Mouse (Mus musculus) myocyte (in vitro differentiated cells): ENCODE data around the gene Fus. TPM values are rescaled to one million over a fixed set of nuclear protein-coding genes. Genes with fewer than 3 reads are reported as not detected.
A peak's percentile ranks its signal among the peaks of the same experiment; 100 is the strongest.

ENCODE experiments used
- H3K27me3 ChIP-seq: one replicate; pipeline ENCODE4 v1.6.1; 2011; ENCODE audit not compliant: control insufficient read depth, insufficient read depth, insufficient read length
- H3K36me3 ChIP-seq: one replicate; pipeline ENCODE4 v1.6.1; 2011; ENCODE audit not compliant: control insufficient read depth, insufficient read depth
- H3K4me2 ChIP-seq: one replicate; pipeline ENCODE4 v1.6.1; 2011; ENCODE audit warnings: low read depth, control low read depth
- H3K4me3 ChIP-seq: one replicate; pipeline ENCODE4 v1.5.1; 2011; ENCODE audit warnings: mild to moderate bottlenecking, control low read depth, moderate library complexity
- H3K79me2 ChIP-seq: one replicate; pipeline ENCODE4 v1.6.1; 2011; ENCODE audit not compliant: control insufficient read depth, insufficient read depth
- H3ac ChIP-seq: one replicate; pipeline ENCODE4 v1.6.1; 2011; ENCODE audit not compliant: control insufficient read depth, insufficient read length
- CEBPB ChIP-seq: IDR thresholded peaks from 2 replicates; pipeline ENCODE4 v1.6.1; 2011; ENCODE audit warnings: mild to moderate bottlenecking, moderate library complexity; ENCODE audit not compliant: poor library complexity, insufficient read depth, severe bottlenecking
- E2F4 ChIP-seq: IDR thresholded peaks from one replicate; pipeline ENCODE4 v1.6.1; 2011; ENCODE audit warnings: mild to moderate bottlenecking, control low read depth, moderate library complexity; ENCODE audit not compliant: insufficient read depth
- MAX ChIP-seq: IDR thresholded peaks from one replicate; pipeline ENCODE4 v1.6.1; 2011; ENCODE audit warnings: low read depth, mild to moderate bottlenecking, control low read depth
- MYOD1 ChIP-seq, 3 experiments: IDR thresholded peaks; one replicate each; pipeline ENCODE4 v1.6.1; 2011; ENCODE audit warnings: control low read depth in 2 of 3, low read depth in 2 of 3, mild to moderate bottlenecking in 2 of 3, moderate library complexity in 1 of 3; ENCODE audit not compliant: insufficient read length in 2 of 3, control insufficient read depth in 1 of 3
- MYOG ChIP-seq, 3 experiments: IDR thresholded peaks; one replicate each; pipeline ENCODE4 v1.6.1; 2011; ENCODE audit warnings: control low read depth in 2 of 3, low read depth in 2 of 3, mild to moderate bottlenecking in 2 of 3; ENCODE audit not compliant: insufficient read length in 2 of 3, control insufficient read depth in 1 of 3, insufficient read depth in 1 of 3
- POLR2A ChIP-seq: IDR thresholded peaks from one replicate; pipeline ENCODE4 v1.6.1; 2011; ENCODE audit warnings: low read depth, mild to moderate bottlenecking, control low read depth, moderate library complexity; ENCODE audit not compliant: insufficient read length
- POLR2AphosphoS2 ChIP-seq: IDR thresholded peaks from one replicate; pipeline ENCODE4 v1.6.1; 2011; ENCODE audit warnings: low read depth, control low read depth; ENCODE audit not compliant: insufficient read length
- REST ChIP-seq: IDR thresholded peaks from one replicate; pipeline ENCODE4 v1.6.1; 2011; ENCODE audit warnings: mild to moderate bottlenecking, control low read depth, moderate library complexity; ENCODE audit not compliant: insufficient read depth, insufficient read length
- SRF ChIP-seq: IDR thresholded peaks from one replicate; pipeline ENCODE4 v1.6.1; 2011; ENCODE audit warnings: low read depth; ENCODE audit not compliant: control insufficient read depth, insufficient read length
- TCF12 ChIP-seq: IDR thresholded peaks from one replicate; pipeline ENCODE4 v1.6.1; 2011; ENCODE audit warnings: mild to moderate bottlenecking, control low read depth; ENCODE audit not compliant: poor library complexity, insufficient read depth, severe bottlenecking
- TCF3 ChIP-seq: IDR thresholded peaks from one replicate; pipeline ENCODE4 v1.6.1; 2011; ENCODE audit warnings: low read depth, control low read depth; ENCODE audit not compliant: insufficient read length
- USF1 ChIP-seq: IDR thresholded peaks from one replicate; pipeline ENCODE4 v1.6.1; 2011; ENCODE audit warnings: low read depth, mild to moderate bottlenecking, control low read depth, moderate library complexity
- polyA plus RNA-seq: library from polyadenylated mRNA; unstranded; fragments of >200 nt; fragmentation: generic; extraction: Trizol; gene quantifications from one replicate; pipeline ENCODE4 v1.2.1, GENCODE M21; 2012; ENCODE audit warnings: missing spikeins

Fus gene
- polyA plus RNA-seq, result 231 TPM

DNA sequence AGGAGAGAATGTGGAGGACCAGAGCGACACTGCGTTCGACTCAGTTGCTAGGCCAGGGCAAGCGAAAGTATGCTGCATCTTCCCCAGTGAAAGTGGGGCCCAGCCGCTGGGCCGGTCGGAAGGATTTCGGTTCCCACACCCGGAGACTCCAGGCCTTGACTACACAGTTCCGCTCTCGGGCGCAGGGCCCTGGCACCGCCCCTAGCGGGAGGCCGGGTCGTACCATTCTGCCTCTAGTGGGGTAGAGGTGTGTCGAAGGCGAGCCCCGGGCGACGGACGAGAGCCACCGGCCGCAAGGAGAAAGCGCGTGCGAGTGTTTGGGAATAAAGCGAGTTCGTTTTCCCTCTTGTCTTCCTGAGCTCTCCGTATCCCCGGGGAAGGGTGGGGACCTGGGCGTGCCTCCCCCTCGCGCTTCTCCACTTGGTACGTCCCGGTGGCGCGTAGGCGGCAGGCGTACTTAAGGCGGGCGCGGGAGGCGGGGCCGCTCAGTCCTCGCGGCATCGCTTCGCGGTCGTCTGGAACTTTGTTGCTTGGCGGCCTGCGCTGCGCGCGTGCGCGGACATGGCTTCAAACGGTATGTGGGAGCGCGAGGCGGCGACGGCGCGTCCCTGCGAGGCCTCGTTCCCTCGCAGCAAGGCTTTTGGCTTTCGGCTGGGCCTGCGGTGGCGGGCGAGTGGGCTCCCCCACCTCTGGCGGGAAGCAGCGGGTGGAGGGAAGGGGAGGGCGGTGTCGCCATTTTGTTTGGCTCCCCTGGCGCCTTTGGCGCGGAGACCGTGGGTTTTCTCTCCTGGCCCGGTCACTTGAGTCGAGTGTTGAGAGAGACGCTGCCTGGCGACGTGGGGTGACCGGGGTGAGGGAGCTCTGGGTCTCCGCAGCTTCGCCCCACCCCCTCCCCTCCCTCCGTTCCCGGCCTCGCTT, at the start of gene Fus:
TSS of gene Fus (plus strand) at position 454 of the 918 bp plus-strand sequence.
- no peak for TF ChIP-seq CEBPB
- no peak for TF ChIP-seq MYOD1 (IDR thresholded peaks at IDR 0.05; ENCODE audit: control insufficient read depth in 1 of 3, insufficient read length in 2 of 3, low read depth in 2 of 3)
- no peak for TF ChIP-seq SRF
- peak; percentile 99 for TF ChIP-seq POLR2A
- TF ChIP-seq E2F4, result peak; percentile 6
- no peak for TF ChIP-seq MAX
- TF ChIP-seq MYOG (IDR thresholded peaks at IDR 0.05; ENCODE audit: control insufficient read depth in 1 of 3, insufficient read depth in 1 of 3, insufficient read length in 2 of 3, low read depth in 2 of 3), result peak in 1 of 3 experiments; percentile 32
- TF ChIP-seq REST, result no peak
- no peak for TF ChIP-seq USF1
- TF ChIP-seq TCF12, result no peak
- TF ChIP-seq TCF3, result peak; percentile 3
- peak; percentile 100 for TF ChIP-seq POLR2AphosphoS2
- Histone ChIP-seq H3K27me3 (no peaks in the 10 kb centered on the region), H3K4me3 (peak within 1 kb of the TSS; percentile 95), H3K79me2 (peaks cover 44% of the 10 kb centered on the region), H3K36me3 (peaks cover 22% of the 10 kb centered on the region), H3K4me2 (peak within 1 kb of the TSS; percentile 95), H3ac (peak within 1 kb of the TSS; percentile 89)

- Histone ChIP-seq H3K36me3 (peaks cover 24% of the 10 kb centered on the region), H3K27me3 (no peaks in the 10 kb centered on the region), H3K4me2 (no peak overlapping the region), H3K79me2 (peaks cover under 1% of the 10 kb centered on the region), H3K4me3 (no peak overlapping the region), H3ac (no peak overlapping the region)
- TF ChIP-seq MYOD1 (IDR thresholded peaks at IDR 0.05; ENCODE audit: control insufficient read depth in 1 of 3, insufficient read length in 2 of 3, low read depth in 2 of 3), result no peak
- TF ChIP-seq USF1, result no peak
- TF ChIP-seq SRF, result no peak
- no peak for TF ChIP-seq REST
- no peak for TF ChIP-seq TCF3
- no peak for TF ChIP-seq E2F4
- TF ChIP-seq CEBPB, result no peak
- TF ChIP-seq MYOG (IDR thresholded peaks at IDR 0.05; ENCODE audit: control insufficient read depth in 1 of 3, insufficient read depth in 1 of 3, insufficient read length in 2 of 3, low read depth in 2 of 3), result no peak
- no peak for TF ChIP-seq POLR2A
- TF ChIP-seq POLR2AphosphoS2, result no peak
- no peak for TF ChIP-seq TCF12
- no peak for TF ChIP-seq MAX
Measured at GRCm38 (mm10) chr7:127918203-127918602, 49.1 kb upstream of the Fus start.

DNA sequence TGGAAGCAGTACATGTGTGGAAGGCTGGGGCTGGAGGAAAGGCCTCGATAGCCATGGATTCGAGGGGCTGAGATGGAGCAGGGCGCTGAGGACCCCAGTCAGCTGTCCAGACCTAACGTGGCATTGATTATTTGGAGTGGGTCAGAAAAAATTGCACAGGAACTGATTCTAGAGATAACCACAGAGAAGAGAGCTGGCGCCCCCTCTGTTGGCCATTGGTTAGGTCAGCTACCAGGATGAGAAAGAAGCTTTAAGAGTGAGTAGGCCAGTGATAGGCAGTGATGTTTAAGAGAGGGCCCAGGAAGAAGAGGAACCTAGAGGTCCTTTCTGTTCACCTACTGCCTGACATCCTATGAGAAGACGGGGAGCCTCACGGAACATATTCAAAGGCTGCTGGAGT, 48.0 kb upstream of the Fus start:
- Histone ChIP-seq H3ac (no peak overlapping the region), H3K79me2 (no peaks in the 10 kb centered on the region), H3K27me3 (no peaks in the 10 kb centered on the region), H3K4me2 (no peak overlapping the region), H3K36me3 (peaks cover 24% of the 10 kb centered on the region), H3K4me3 (no peak overlapping the region)
- TF ChIP-seq USF1 (no peak), CEBPB (no peak), POLR2A (no peak), MAX (no peak), SRF (no peak), MYOG (IDR thresholded peaks at IDR 0.05; ENCODE audit: control insufficient read depth in 1 of 3, insufficient read depth in 1 of 3, insufficient read length in 2 of 3, low read depth in 2 of 3) (no peak), E2F4 (no peak), TCF3 (no peak)

DNA sequence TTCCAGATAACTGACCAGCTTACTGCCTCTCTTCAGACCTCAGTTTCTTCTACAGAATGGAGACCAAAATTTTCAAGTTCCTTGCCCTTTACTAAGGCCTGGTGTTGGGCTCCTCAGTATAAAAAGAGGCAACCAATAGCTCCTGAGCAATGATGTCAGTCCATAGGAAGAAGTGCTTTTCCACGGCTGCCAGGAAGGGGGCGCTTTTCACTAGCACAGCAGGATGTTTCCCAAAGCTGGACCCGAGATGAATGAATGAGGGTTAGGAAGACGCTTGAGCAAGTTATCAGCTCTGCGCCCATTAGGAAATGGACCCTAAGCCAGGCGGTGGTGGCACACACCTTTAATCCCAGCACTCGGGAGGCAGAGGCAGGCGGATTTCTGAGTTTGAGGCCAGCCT, 45.7 kb upstream of the Fus start:
- Histone ChIP-seq H3K36me3 (peaks cover 12% of the 10 kb centered on the region), H3ac (no peak overlapping the region), H3K27me3 (no peaks in the 10 kb centered on the region), H3K4me2 (no peak overlapping the region), H3K4me3 (no peak overlapping the region), H3K79me2 (no peaks in the 10 kb centered on the region)
- no peak for TF ChIP-seq USF1
- TF ChIP-seq E2F4, result no peak
- TF ChIP-seq SRF, result no peak
- no peak for TF ChIP-seq MAX
- TF ChIP-seq POLR2AphosphoS2, result no peak
- no peak for TF ChIP-seq MYOD1 (IDR thresholded peaks at IDR 0.05; ENCODE audit: control insufficient read depth in 1 of 3, insufficient read length in 2 of 3, low read depth in 2 of 3)
- no peak for TF ChIP-seq CEBPB
- no peak for TF ChIP-seq TCF12
- no peak for TF ChIP-seq POLR2A
- TF ChIP-seq TCF3, result no peak
- TF ChIP-seq MYOG (IDR thresholded peaks at IDR 0.05; ENCODE audit: control insufficient read depth in 1 of 3, insufficient read depth in 1 of 3, insufficient read length in 2 of 3, low read depth in 2 of 3), result no peak
- no peak for TF ChIP-seq REST
